Mouse (Mus musculus): ENCODE results near the gene Cdkl3.
A peak's percentile ranks its signal among the peaks of the same experiment; 100 is the strongest.

Gene Cdkl3

DNA sequence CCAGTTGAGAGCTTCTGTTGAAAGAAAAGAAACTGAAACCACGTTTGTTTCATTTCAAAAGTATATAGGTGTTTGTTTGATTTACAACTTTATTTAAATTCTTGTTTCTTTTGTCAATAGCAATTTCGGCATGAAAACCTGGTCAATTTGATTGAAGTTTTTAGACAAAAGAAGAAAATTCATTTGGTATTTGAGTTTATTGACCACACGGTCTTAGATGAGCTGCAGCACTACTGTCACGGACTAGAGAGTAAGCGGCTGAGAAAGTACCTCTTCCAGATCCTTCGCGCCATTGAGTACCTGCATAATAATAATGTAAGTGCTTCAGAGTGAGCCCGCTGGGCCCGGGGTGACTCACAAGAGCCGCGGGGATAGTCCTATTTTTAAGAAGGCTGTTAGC is 7.0 kb downstream of the Cdkl3 start:
- DNase-seq (ENCODE audit: extremely low read depth, insufficient read length, low spot score) = no peak

DNA sequence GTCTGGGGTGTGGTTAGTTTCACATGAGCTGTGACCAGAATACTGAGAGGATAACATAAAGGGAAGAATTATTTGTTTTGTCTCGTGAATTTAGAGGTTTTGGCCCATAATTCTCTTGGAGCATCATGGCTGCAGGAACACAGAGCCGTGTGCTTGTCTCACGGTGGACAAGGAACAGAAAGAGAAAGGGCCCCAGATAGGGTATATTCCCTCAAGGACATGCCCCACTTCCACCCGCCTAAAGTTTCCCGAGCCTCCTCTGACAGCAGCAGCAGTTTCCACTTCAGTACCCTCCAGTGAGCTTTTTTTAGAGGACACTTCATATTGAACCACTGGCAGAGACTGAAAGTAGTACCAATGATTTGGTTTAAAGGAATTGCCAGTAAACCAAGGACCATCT is 7.5 kb downstream of the Cdkl3 start:
- no peak for DNase-seq (ENCODE audit: extremely low read depth, insufficient read length, low spot score)

DNA sequence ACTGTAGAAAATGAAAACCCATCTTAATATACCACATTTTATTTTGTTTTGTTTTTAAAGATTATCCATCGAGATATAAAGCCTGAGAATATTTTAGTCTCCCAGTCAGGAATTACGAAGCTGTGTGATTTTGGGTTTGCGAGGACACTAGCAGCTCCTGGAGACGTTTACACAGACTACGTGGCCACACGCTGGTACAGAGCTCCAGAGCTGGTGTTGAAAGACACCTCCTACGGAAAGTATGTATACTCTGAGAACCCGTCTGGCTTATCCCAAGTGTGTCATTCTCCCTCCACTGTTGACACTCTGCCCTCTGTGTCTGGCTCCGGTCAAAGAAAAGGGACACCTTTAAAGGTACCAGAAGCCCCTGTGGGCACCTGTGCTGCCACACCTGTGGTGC is 14.2 kb downstream of the Cdkl3 start:
- DNase-seq (ENCODE audit: extremely low read depth, insufficient read length, low spot score) = no peak

DNA sequence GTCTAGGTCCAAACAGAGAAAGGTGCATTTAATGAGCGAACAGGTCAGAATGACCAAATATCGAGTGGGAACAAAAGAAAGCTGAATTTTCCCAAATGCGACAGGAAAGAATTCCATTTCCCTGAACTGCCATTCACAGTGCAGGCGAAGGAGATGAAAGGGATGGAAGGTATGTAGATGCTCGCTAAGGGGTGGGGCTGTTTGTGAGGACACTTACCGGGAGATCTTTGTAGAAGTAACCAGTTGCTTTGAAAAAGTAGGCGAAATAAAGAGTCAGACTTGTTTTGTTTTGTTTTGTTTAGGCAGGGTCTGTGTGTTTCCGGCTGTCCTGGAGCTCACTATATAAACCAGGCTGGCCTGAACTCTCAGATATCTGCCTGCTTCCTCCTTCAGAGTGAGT is 28.3 kb downstream of the Cdkl3 start:
- DNase-seq (ENCODE audit: extremely low read depth, insufficient read length, low spot score) = no peak

DNA sequence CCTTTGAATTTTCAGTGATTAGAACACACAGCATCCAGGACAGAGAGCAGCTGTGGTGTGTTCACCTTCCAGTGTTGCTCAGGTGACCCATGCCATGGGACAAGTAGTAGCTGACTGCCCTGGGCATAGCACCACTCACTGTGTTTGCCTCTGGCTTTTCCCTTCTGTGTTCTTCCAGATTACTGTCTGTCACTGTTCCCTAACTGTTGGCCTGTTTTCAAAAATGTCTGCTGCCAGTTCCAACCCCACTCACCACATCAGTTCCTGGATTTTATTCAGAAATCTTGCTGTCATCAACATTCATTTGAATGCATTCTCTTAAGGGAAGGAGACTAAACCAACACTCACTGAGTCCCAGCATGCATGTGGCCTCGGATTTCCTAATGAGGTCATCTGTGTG is 29.9 kb downstream of the Cdkl3 start:
- no peak for DNase-seq (ENCODE audit: extremely low read depth, insufficient read length, low spot score)

- DNase-seq (ENCODE audit: extremely low read depth, insufficient read length, low spot score) = no peak
Measured at GRCm38 (mm10) chr11:52035905-52036304, 31.9 kb downstream of the Cdkl3 start.

- DNase-seq (ENCODE audit: extremely low read depth, insufficient read length, low spot score) = no peak
Measured at GRCm38 (mm10) chr11:52037659-52038058, 33.6 kb downstream of the Cdkl3 start.

DNA sequence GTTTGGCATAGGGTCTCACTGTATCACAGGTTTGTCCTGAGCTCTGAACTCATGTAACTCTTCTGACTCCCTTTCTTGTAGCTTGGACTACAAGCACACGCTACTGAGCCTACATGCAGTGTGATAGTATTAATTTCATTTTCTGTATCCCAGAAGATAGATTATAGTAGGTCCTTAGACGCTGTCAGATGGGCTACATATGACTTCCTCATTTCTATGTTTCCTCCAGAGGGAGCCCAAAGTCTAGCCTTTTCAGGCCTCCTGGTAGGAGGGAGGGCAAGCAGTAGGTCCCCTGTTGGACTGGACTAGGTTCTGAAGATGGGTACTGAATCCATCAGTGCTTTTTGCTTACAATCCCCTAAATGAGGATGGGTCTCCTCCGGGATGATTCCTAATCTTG is 39.2 kb downstream of the Cdkl3 start:
- DNase-seq (ENCODE audit: extremely low read depth, insufficient read length, low spot score) = no peak

GRCm38 (mm10) chr11:52044156-52044555 is 40.1 kb downstream of the Cdkl3 start:
- DNase-seq (ENCODE audit: extremely low read depth, insufficient read length, low spot score) = no peak

DNA sequence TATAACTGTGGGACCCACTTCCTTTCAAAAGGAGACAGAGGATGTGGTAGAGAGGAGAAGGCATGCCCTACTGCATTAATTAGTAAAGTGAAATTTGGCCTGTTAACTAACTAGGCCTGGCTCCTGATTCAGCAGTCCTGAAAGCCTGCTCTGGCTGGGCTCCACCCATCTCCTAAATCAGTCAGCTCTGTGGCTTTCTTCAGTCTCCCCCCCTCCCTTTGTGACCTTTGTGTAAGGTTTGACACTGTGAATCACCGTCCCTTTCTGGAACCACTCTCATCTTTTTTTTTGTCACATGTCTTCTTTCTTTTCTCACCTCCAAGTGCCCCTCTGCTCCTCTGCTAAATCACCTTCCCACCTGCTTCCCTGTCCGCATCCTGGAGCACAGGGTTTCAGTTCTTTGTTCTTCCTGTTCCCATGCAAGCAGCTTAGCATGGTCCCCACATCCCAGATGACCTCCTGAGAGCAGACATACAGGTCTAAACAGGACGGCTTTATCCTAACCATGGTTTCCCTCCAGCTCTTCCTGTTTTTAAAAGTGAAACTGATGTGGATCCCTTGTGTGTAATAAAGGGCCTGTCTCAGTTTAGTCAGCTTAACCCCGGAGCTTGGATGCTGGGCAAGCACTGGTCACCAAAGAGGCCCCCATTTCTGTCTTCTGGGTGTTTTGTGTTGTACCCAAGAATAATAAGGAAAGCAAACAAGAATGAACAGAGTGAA is 42.6 kb downstream of the Cdkl3 start:
- peak; percentile 44 for DNase-seq (ENCODE audit: extremely low read depth, insufficient read length, low spot score)

GRCm38 (mm10) chr11:52053371-52053770 is 49.4 kb downstream of the Cdkl3 start:
- DNase-seq (ENCODE audit: extremely low read depth, insufficient read length, low spot score) = peak; percentile 31

DNA sequence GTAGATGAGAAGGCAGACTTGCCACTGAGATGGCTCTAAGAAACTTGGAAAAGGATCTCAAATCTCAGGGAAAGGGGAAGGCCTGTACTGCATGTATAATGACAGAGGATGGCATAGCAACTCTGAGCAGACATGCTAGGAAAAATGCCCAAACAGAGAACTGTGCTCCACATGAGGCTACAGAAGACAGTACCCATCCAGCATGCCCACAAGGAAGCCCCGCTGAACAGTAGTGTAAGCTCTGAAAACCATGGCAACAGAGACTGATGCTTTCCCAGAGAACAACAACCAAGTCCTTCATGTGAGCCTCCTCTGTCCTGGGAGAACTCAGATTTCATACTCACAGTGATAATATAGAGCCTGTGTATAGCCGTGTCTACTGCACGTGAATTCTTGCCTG is 50.7 kb downstream of the Cdkl3 start:
- DNase-seq (ENCODE audit: extremely low read depth, insufficient read length, low spot score) = no peak

GRCm38 (mm10) chr11:52056198-52056597 is 52.2 kb downstream of the Cdkl3 start:
- no peak for DNase-seq (ENCODE audit: extremely low read depth, insufficient read length, low spot score)

- DNase-seq (ENCODE audit: extremely low read depth, insufficient read length, low spot score) = no peak
Measured at GRCm38 (mm10) chr11:52059001-52059400, 55.0 kb downstream of the Cdkl3 start.

DNA sequence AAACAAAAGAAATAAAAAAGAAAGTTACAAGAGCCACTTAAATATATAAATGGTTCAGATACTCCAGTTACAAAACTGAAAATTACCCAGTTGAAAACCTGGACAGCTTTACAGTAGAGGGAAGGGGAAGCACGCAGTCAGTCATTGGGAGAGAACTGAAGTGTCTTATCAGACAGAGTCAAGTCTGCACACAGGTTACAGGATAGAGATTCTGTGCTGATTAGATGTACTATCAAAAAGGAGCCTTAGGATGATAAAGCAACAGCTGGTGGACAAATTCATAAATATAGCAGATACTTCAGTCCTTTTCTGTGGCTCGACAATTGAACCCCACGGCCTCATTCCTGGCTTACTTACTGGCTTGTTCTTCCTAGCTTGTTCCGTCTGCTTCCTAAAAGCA is 56.3 kb downstream of the Cdkl3 start:
- no peak for DNase-seq (ENCODE audit: extremely low read depth, insufficient read length, low spot score)

DNA sequence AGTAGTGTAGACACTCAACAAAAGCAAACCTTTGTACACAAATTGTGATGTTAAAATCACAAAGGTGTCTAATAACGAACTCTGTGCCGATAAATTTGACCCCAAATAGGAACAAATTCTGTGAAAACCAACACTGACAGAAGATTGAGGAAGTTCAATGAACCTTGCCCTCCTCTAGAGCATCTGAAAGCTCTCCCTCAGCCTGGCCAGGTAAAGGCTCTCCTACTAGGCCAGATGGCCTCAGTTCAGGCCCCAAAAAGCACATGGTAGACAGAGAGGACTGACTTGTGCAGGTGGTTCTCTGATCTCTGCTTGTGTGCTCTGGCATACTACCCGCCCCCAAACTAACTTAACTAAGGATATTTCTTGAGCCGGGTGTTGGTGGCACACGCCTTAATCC is 58.4 kb downstream of the Cdkl3 start:
- DNase-seq (ENCODE audit: extremely low read depth, insufficient read length, low spot score) = no peak

- DNase-seq (ENCODE audit: extremely low read depth, insufficient read length, low spot score) = no peak
Measured at GRCm38 (mm10) chr11:52064398-52064797, 60.4 kb downstream of the Cdkl3 start.

DNA sequence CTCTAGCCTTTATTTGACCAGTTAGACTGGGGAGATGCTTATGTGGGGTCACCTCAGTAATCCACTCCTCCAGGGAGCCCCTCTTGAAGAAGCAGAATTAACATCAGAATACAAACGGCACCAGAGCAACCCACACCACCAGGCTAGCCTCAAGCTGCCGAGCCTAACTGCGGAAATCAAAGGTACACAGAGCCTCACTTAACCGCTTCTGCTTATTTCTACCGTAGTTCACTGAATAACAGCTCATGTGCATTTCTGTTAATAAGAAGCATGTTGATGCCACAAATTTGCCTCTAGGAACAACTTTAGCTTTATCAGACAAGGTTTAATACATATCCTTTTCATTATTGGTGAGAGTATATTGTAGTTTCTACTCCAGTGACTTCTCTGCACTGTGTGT is 61.8 kb downstream of the Cdkl3 start:
- no peak for DNase-seq (ENCODE audit: extremely low read depth, insufficient read length, low spot score)

DNA sequence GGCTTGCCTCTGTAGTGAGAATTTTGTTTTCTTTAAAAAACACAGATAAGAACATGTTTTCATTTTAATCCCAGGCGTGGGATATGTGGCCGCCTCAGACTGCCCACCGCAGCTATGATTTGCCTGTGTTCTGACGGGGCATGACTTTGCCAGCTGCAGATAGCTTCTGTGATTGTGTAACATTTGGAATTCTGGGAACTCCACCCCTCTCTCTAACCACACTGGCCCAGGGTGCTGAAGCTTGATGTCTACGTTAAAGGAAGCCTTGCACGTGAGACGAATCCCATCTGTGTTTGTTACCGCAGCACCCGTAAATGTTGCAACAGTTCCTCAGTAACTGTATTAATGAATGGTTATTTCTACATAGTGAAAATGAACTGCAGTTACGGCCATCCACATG is 67.7 kb downstream of the Cdkl3 start:
- DNase-seq (ENCODE audit: extremely low read depth, insufficient read length, low spot score) = peak; percentile 47

DNA sequence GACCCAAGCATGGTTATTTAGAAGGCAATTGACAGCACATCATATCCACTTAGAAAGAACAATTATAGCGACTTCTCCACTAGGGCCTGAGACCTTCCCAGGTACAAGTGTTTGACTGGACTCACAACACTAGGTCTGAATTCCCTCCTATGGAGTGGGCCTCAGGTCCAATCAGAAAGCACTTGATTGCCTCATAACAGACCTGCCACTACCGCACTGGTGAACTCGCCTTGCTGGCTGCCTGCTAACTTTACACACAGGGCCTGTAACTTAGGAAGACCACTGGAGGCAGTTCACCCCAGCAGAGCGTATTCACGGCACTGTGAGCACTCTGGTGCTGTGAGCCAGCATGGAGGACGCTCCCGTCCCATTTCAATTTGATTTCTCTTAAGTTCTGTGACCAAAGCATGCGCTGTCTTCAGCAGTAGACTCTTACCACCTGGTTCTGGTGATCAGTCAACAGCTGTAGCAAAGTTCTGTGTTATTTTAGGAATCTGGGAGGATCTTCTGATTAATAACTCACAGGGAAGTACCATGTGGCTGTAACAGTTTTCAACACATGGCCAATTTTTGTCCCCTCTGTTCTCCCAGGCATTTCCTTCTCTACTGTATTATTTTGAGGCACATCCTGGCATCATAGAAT is 69.6 kb downstream of the Cdkl3 start:
- no peak for DNase-seq (ENCODE audit: extremely low read depth, insufficient read length, low spot score)

DNA sequence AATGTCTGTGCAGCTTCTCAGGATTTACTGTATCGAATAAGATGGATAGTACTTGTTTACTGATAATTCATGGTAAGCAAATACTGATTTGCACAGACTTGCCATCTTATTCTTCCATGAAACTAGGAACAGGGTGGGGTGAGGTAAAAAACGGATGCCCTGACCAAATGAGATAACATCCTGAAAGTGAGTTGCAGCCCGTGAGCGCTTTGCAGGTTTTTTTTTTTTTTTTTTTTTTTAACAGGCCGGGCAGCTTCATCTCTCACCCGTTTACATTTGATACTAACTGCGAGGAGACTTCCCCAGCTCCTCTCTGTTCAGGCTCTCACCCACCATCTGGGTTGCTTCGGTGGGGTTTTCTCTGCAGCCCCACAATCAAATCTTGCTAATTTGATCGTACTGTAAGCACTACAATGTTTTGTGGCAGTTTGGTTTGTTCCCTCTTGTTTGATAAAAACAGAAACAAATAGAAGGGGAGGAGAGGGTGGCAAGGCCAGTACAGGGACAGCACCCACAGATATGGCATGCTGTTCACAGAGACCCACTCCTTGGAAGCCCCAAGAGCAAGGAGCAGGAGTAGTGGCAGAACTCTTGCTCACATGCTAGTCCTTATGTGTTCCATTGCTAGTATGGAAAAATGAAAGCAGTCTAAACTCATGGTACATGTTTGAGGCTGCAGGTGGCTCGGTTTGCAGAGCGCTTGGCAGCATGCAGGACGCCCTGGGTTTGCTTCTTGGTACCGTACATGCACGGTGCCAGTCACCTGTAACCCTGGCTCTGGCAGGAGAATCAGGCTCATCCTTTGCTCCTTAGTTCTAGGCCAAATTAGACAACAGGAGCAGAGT is 70.8 kb downstream of the Cdkl3 start:
- DNase-seq (ENCODE audit: extremely low read depth, insufficient read length, low spot score) = no peak
